Mouse (Mus musculus) heart, adult 18-20 months (tissue): ENCODE measurements around the gene Rtraf. TPM values are rescaled to one million over a fixed set of nuclear protein-coding genes. Genes with fewer than 3 reads are reported as not detected.

ENCODE experiments used
- DNase-seq, 2 experiments: peaks; one replicate each; pipeline ENCODE4 v3.0.0; 2021 to 2022; ENCODE audit warnings: mixed read lengths in 1 of 2
- total RNA-seq, 2 experiments: library from RNA; stranded (reverse); gene quantifications; 2 replicates each; pipeline ENCODE4 v1.2.3; 2021

Gene Rtraf
- total RNA-seq, 2 experiments from 2014 or later: 68.5 to 70.3 TPM

GRCm38 (mm10) chr14:19800485-19800884 is 23.1 kb downstream of the Rtraf start:
- no peak for DNase-seq

GRCm38 (mm10) chr14:19796541-19797304 is 26.9 kb downstream of the Rtraf start:
- DNase-seq: no peak

- DNase-seq: peak in 1 of 2 experiments; percentile 18
These were observed 28.7 kb downstream of the Rtraf start for GRCm38 (mm10) chr14:19794881-19795280.

GRCm38 (mm10) chr14:19788443-19788842 is 35.2 kb downstream of the Rtraf start:
- DNase-seq: no peak

- DNase-seq: no peak
These were observed 37.6 kb downstream of the Rtraf start for GRCm38 (mm10) chr14:19785797-19786588.

GRCm38 (mm10) chr14:19777945-19778344 is 45.7 kb downstream of the Rtraf start:
- DNase-seq: no peak

GRCm38 (mm10) chr14:19777365-19777764 is 46.3 kb downstream of the Rtraf start:
- DNase-seq: no peak

GRCm38 (mm10) chr14:19776890-19777289 is 46.7 kb downstream of the Rtraf start:
- peak; percentile 46 to 77 for DNase-seq

- DNase-seq: no peak
These were observed 47.4 kb downstream of the Rtraf start for GRCm38 (mm10) chr14:19776179-19776578.

- DNase-seq: no peak
These were observed 48.1 kb downstream of the Rtraf start for GRCm38 (mm10) chr14:19775491-19775890.

GRCm38 (mm10) chr14:19774036-19774628 is 49.5 kb downstream of the Rtraf start:
- no peak for DNase-seq

- DNase-seq: peak in 1 of 2 experiments; percentile 39
These were observed 52.5 kb downstream of the Rtraf start for GRCm38 (mm10) chr14:19771173-19771572.

- peak; percentile 46 to 56 for DNase-seq
These were observed 54.0 kb downstream of the Rtraf start for GRCm38 (mm10) chr14:19769441-19770200.

- peak in 1 of 2 experiments; percentile 13 for DNase-seq
These were observed 55.0 kb downstream of the Rtraf start for GRCm38 (mm10) chr14:19768648-19769047.

GRCm38 (mm10) chr14:19766380-19766649 is 57.3 kb downstream of the Rtraf start:
- no peak for DNase-seq

- no peak for DNase-seq
These were observed 57.9 kb downstream of the Rtraf start for GRCm38 (mm10) chr14:19765539-19766379.

GRCm38 (mm10) chr14:19764331-19764730 is 59.3 kb downstream of the Rtraf start:
- no peak for DNase-seq

- DNase-seq: peak in 1 of 2 experiments; percentile 25
These were observed 60.1 kb downstream of the Rtraf start for GRCm38 (mm10) chr14:19763527-19763926.

GRCm38 (mm10) chr14:19762014-19762413 is 61.6 kb downstream of the Rtraf start:
- no peak for DNase-seq
